Mouse (Mus musculus): ENCODE measurements around the gene Cadps2.
A peak's percentile ranks its signal among the peaks of the same experiment; 100 is the strongest.

DNA sequence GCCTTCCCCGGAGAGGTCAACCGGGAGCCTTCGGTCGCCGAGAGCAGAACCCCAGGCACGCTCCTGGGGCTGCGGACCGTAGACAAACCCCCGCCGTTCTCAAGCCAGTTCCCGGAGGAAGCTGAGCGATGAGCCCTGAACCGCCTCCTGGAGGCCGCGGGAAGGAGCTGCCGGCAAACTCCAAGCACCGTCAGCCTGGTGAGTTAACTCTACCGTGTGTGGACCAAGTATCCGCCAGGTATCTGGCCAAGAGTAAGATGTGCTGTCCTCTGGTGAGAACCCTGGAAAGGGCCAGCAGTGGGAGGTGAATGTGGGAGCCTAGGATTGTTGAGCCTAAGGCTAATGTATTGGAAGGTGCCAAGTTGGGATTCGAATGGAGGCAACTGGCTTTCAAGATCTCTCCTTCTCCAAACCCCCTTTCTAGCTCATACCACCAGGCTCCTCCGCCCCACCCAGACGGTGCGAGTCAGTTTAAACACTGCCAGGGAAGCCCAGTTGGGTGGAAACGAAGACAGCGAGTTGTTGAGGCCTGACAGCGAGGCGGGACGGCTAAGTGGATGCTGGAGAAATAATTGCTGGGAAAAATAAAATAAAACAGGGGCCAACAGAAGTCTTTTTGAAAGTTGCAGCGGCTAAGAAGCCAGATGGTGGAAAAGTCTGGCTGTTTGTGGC, 589.5 kb downstream of the Cadps2 start:
- TF ChIP-seq CTCF (IDR thresholded peaks at IDR 0.05; ENCODE audit: low read depth) (0 out of 2 replicates have a peak, but pooled peaks have one; percentile 12), EP300 (IDR thresholded peaks at IDR 0.05; ENCODE audit: low read depth) (no peak)
